Mouse (Mus musculus): Measurements from ENCODE around the gene Nup210l. TPM values are rescaled to one million over a fixed set of nuclear protein-coding genes. Genes with fewer than 3 reads are reported as not detected.

The Nup210l gene
- polyA plus RNA-seq, 1 experiment from 2014 or later, result not detected

DNA sequence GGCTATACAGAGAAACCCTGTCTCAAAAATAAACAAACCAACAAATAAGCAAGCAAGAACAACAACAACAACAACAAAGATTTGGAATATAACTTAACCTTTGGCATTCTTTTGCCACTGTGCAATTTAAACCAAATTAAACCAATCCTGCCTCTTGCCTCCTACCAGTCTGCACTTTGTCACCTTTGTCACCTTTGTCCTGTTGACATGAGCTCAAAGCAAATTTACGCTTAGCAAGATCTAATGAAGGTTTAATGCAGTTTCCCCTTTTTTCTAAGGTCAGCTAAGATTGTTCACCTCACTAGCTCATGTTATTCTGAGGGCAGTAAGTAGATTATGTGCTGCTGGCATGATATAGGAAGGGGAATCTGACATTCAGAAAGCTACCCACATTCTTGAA is 93.6 kb downstream of the Nup210l start:
- Histone ChIP-seq H3K36me3 (ENCODE audit: control insufficient read depth, insufficient read depth) (no peaks in the 10 kb centered on the region), H3K9ac (ENCODE audit: low read depth, low read length) (no peak overlapping the region), H3K27me3 (replicated peaks; ENCODE audit: control insufficient read depth, insufficient read depth, low read length) (no peaks in the 10 kb centered on the region), H3K4me1 (replicated peaks; ENCODE audit: control insufficient read depth, insufficient read depth, low read length) (no peaks in the 10 kb centered on the region; the same call in 1 of the 2 replicates), H3K4me3 (ENCODE audit: low read depth, low read length) (no peak overlapping the region), H3K4me2 (replicated peaks; ENCODE audit: low read depth) (no peak overlapping the region), H3K9me3 (ENCODE audit: control insufficient read depth) (no peaks in the 10 kb centered on the region), H3K27ac (ENCODE audit: low read depth, low read length) (no peak overlapping the region)
- TF ChIP-seq CTCF (IDR thresholded peaks at IDR 0.05; ENCODE audit: low read depth), result no peak
- no peak for ATAC-seq
- WGBS, result 60% methylated on average over 1 of the region's 1 CpGs

DNA sequence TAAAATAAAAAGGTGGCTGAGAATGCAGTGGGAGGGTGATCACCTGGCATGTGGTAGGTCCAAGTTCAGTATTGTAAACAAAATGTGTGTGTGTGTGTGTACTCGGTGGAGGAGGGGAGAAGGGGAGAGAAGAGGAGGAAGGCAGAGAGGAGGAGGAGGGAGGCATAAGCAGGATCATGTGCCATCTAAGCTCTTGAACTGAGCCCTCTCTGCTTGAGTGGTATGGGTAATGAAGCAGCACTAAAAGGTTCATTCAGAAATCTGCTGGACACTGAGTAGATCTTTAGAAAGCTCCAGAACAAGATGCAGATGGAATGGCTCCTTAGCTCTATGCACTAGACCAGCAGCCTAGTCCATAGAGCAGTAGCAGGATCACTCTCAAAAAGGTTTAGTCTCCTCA is 99.0 kb downstream of the Nup210l start:
- no peak for ATAC-seq
- Histone ChIP-seq H3K4me1 (replicated peaks; ENCODE audit: control insufficient read depth, insufficient read depth, low read length) (no peaks in the 10 kb centered on the region), H3K9me3 (ENCODE audit: control insufficient read depth) (no peaks in the 10 kb centered on the region), H3K27me3 (replicated peaks; ENCODE audit: control insufficient read depth, insufficient read depth, low read length) (no peaks in the 10 kb centered on the region), H3K4me2 (replicated peaks; ENCODE audit: low read depth) (no peak overlapping the region), H3K4me3 (ENCODE audit: low read depth, low read length) (no peak overlapping the region), H3K36me3 (ENCODE audit: control insufficient read depth, insufficient read depth) (peaks cover 5% of the 10 kb centered on the region; the same call in 1 of the 2 replicates), H3K27ac (ENCODE audit: low read depth, low read length) (no peak overlapping the region), H3K9ac (ENCODE audit: low read depth, low read length) (no peak overlapping the region)
- 40% methylated on average over 1 of the region's 1 CpGs for WGBS
- no peak for TF ChIP-seq CTCF (IDR thresholded peaks at IDR 0.05; ENCODE audit: low read depth)

DNA sequence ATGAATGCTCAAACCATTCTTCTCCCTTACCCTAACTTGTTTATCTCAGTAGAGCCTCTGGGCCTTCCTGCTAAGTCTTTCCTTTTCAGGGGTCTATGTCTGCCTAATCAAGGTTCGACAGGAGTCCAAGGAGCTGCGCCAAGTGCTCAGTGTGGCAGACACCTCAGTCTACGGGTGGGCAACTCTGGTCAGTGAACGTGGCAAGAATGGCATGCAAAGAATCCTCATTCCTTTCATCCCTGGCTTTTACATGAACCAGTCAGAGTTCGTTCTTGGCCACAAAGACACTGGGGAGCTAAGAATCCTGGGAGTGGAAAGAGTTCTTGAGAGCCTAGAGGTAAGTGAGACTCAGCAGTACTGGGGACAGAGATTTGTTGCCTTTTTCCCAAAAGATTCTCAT is 99.7 kb downstream of the Nup210l start:
- Histone ChIP-seq H3K27ac (ENCODE audit: low read depth, low read length) (no peak overlapping the region), H3K4me2 (replicated peaks; ENCODE audit: low read depth) (no peak overlapping the region), H3K9ac (ENCODE audit: low read depth, low read length) (no peak overlapping the region), H3K4me3 (ENCODE audit: low read depth, low read length) (no peak overlapping the region), H3K4me1 (replicated peaks; ENCODE audit: control insufficient read depth, insufficient read depth, low read length) (no peaks in the 10 kb centered on the region), H3K27me3 (replicated peaks; ENCODE audit: control insufficient read depth, insufficient read depth, low read length) (no peaks in the 10 kb centered on the region), H3K36me3 (ENCODE audit: control insufficient read depth, insufficient read depth) (peaks cover 12% of the 10 kb centered on the region; the same call in 1 of the 2 replicates), H3K9me3 (ENCODE audit: control insufficient read depth) (no peaks in the 10 kb centered on the region)
- no peak for ATAC-seq
- WGBS, result 73% methylated on average over 5 of the region's 5 CpGs
- TF ChIP-seq CTCF (IDR thresholded peaks at IDR 0.05; ENCODE audit: low read depth), result no peak

DNA sequence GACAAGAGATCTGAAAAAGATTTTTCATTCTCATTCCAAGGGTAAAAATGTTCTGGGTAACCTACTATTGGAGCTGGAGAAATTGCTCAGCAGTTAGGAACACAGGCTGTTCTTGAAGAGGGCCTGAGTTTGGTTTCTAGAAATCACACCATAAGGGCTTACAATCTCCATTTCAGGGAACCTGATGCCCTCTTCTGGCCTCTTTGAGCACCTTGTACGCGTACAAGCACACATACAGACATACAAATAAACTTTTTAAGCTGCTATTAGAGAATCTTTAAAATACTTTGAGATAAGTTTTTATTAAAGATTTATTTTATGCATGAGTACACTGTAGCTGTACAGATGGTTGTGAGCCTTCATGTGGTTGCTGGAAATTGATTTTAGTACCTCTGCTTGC is 100.7 kb downstream of the Nup210l start:
- H3K4me3 ChIP-seq (ENCODE audit: low read depth, low read length), result no peak overlapping the region
- H3K9ac ChIP-seq (ENCODE audit: low read depth, low read length), result no peak overlapping the region
- no peak overlapping the region for H3K4me2 ChIP-seq (replicated peaks; ENCODE audit: low read depth)
- no peak overlapping the region for H3K27ac ChIP-seq (ENCODE audit: low read depth, low read length)
- peaks cover 13% of the 10 kb centered on the region; the same call in 1 of the 2 replicates for H3K36me3 ChIP-seq (ENCODE audit: control insufficient read depth, insufficient read depth)
- H3K9me3 ChIP-seq (ENCODE audit: control insufficient read depth), result no peaks in the 10 kb centered on the region
- TF ChIP-seq CTCF (IDR thresholded peaks at IDR 0.05; ENCODE audit: low read depth), result no peak
- no peak for ATAC-seq
- WGBS, result 99% methylated on average over 2 of the region's 2 CpGs
- H3K27me3 ChIP-seq (replicated peaks; ENCODE audit: control insufficient read depth, insufficient read depth, low read length), result no peaks in the 10 kb centered on the region
- no peaks in the 10 kb centered on the region for H3K4me1 ChIP-seq (replicated peaks; ENCODE audit: control insufficient read depth, insufficient read depth, low read length)

DNA sequence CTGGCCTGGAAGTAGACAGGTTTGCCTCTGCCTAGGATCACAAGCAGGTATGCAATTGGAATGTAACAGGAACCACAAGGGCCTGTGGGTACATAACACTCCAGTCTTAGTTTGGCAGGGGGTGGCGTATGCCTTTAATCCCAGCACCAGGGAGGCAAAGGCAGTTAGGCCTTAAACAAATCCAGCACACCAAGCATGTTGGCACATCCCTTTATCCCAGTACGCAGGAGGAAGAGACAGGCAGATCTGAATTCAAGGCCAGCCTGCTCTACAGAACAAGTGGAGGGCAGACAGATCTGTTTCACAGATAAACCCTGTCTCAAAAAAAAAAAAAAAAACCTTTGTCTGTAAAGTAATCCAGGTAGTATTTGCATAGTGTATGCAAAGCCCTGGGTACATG is 104.7 kb downstream of the Nup210l start:
- Histone ChIP-seq H3K4me1 (replicated peaks; ENCODE audit: control insufficient read depth, insufficient read depth, low read length) (0 out of 2 replicates have a peak, but pooled peaks cover 5% of the 10 kb centered on the region), H3K4me3 (ENCODE audit: low read depth, low read length) (no peak overlapping the region), H3K9ac (ENCODE audit: low read depth, low read length) (no peak overlapping the region), H3K4me2 (replicated peaks; ENCODE audit: low read depth) (no peak overlapping the region), H3K9me3 (ENCODE audit: control insufficient read depth) (no peaks in the 10 kb centered on the region), H3K27me3 (replicated peaks; ENCODE audit: control insufficient read depth, insufficient read depth, low read length) (no peaks in the 10 kb centered on the region), H3K36me3 (ENCODE audit: control insufficient read depth, insufficient read depth) (peaks cover 31% of the 10 kb centered on the region), H3K27ac (ENCODE audit: low read depth, low read length) (no peak overlapping the region; the same call in none of the 2 replicates)
- no peak for ATAC-seq
- WGBS, result 92% methylated on average over 2 of the region's 2 CpGs
- TF ChIP-seq CTCF (IDR thresholded peaks at IDR 0.05; ENCODE audit: low read depth), result no peak

DNA sequence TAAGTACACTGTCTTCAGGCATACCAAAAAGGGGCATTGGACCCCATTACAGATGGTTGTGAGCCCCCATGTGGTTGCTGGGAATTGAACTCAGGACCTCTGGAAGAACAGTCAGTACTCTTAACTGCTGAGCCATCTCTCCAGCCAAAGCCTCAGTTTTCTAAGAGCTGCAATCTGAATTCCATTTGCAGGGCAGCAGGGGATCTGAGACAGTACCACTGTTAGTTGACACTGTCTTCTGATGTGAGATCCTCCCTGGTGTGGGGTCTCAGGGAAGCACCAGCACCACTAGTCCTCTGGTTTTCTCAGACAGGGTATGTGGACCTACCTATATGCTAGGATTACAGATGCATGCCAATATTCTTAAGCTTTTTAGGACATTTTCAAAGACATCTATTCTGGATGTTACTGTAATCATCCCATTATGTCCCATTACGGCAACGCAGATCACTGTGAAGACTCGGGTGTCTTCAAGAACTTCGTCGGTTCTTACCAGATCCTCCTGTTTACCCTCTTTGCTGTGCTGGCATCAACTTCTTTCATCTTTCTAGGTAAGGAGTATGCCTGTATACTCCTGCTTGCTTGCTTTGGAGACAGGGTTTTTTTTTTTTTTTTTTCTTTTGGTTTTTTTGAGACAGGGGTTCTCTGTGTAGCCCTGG is 106.1 kb downstream of the Nup210l start:
- Histone ChIP-seq H3K27ac (ENCODE audit: low read depth, low read length) (no peak overlapping the region), H3K4me3 (ENCODE audit: low read depth, low read length) (no peak overlapping the region), H3K36me3 (ENCODE audit: control insufficient read depth, insufficient read depth) (peaks cover 31% of the 10 kb centered on the region), H3K4me1 (replicated peaks; ENCODE audit: control insufficient read depth, insufficient read depth, low read length) (0 out of 2 replicates have a peak, but pooled peaks cover 7% of the 10 kb centered on the region), H3K4me2 (replicated peaks; ENCODE audit: low read depth) (no peak overlapping the region), H3K9me3 (ENCODE audit: control insufficient read depth) (no peaks in the 10 kb centered on the region), H3K9ac (ENCODE audit: low read depth, low read length) (no peak overlapping the region), H3K27me3 (replicated peaks; ENCODE audit: control insufficient read depth, insufficient read depth, low read length) (no peaks in the 10 kb centered on the region)
- ATAC-seq, result no peak
- no peak for TF ChIP-seq CTCF (IDR thresholded peaks at IDR 0.05; ENCODE audit: low read depth)
- WGBS, result 90% methylated on average over 5 of the region's 5 CpGs
